Mouse (Mus musculus) limb, embryonic 12.5 days (tissue): ENCODE results near the gene Hoxc8. TPM values are rescaled to one million over a fixed set of nuclear protein-coding genes. Genes with fewer than 3 reads are reported as not detected.
A peak's percentile ranks its signal among the peaks of the same experiment; 100 is the strongest.

ENCODE experiments used
- ATAC-seq: fragments of 200-750 bp; cut with Nextera tagmentation; 2 replicates; pipeline ENCODE4 v1.8.0; 2017; ENCODE audit warnings: low read depth, moderate TSS enrichment; ENCODE audit not compliant: insufficient number of reproducible peaks, insufficient read depth, low FRiP score, low TSS enrichment
- H3K27ac ChIP-seq: fragments of 300-500 bp; sonication (generic); 2 replicates; pipeline ENCODE4 v1.5.1; 2016; ENCODE audit warnings: mild to moderate bottlenecking, moderate library complexity
- H3K27me3 ChIP-seq: fragments of 300-500 bp; sonication (generic); 2 replicates; pipeline ENCODE4 v1.6.1; 2016; ENCODE audit warnings: mild to moderate bottlenecking, moderate library complexity
- H3K36me3 ChIP-seq: fragments of 300-500 bp; sonication (generic); 2 replicates; pipeline ENCODE4 v1.6.1; 2016; ENCODE audit warnings: mild to moderate bottlenecking, moderate library complexity
- H3K4me1 ChIP-seq: fragments of 300-500 bp; sonication (generic); replicated peaks from 2 replicates; pipeline ENCODE4 v1.6.1; 2016
- H3K4me2 ChIP-seq: fragments of 300-500 bp; sonication (generic); 2 replicates; pipeline ENCODE4 v1.6.1; 2016; ENCODE audit warnings: mild to moderate bottlenecking, moderate library complexity
- H3K4me3 ChIP-seq: fragments of 300-500 bp; sonication (generic); replicated peaks from 2 replicates; pipeline ENCODE4 v1.5.1; 2016; ENCODE audit warnings: mild to moderate bottlenecking
- H3K9ac ChIP-seq: fragments of 300-500 bp; sonication (generic); replicated peaks from 2 replicates; pipeline ENCODE4 v1.6.1; 2016; ENCODE audit warnings: mild to moderate bottlenecking, moderate library complexity
- H3K9me3 ChIP-seq: fragments of 300-500 bp; sonication (generic); 2 replicates; pipeline ENCODE4 v1.6.1; 2016; ENCODE audit warnings: mild to moderate bottlenecking, moderate library complexity
- WGBS: fragments of 180-500 bp; shearing (Covaris S2); methylation state at CpG from one replicate; pipeline ENCODE4 v1.1.7; 2016; 5-methylcytosine and 5-hydroxymethylcytosine counted together
- polyA plus RNA-seq: library from polyadenylated mRNA; unstranded; fragments of >200 nt; fragmentation: Nextera tagmentation; extraction: Ambion mirVana; gene quantifications from 2 replicates; pipeline ENCODE4 v1.2.1, GENCODE M21; 2016

Gene Hoxc8
- polyA plus RNA-seq, 1 experiment from 2014 or later, result 3.9 TPM

DNA sequence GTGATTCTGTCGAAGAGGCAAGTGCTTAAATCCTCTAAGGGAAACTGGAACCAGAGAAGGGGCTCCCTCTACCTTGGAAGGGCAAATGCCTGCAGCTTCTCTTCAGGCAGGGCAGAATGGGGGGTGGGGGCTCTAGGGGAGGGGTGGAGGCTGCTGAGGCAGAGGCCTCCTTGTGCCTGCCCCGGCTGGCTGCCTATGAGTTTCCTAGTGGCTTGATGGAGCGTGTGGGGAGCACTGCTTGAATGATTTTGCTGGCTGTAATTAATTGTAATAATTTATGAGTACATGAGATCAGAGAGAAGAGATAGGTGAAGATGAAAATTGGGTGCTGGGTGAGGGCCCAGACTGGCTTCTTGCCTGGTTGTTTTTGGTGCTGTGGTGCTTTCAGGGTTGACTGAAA, 5.5 kb upstream of the Hoxc8 start:
- H3K9ac ChIP-seq, result no peak overlapping the region
- no peak overlapping the region; the same call in 1 of the 2 replicates for H3K4me2 ChIP-seq
- no peaks in the 10 kb centered on the region for H3K9me3 ChIP-seq
- no peak overlapping the region for H3K4me3 ChIP-seq
- no peak for ATAC-seq
- H3K27ac ChIP-seq, result no peak overlapping the region
- peaks cover 45% of the 10 kb centered on the region for H3K4me1 ChIP-seq
- 10% methylated on average over 3 of the region's 3 CpGs for WGBS
- no peaks in the 10 kb centered on the region for H3K36me3 ChIP-seq
- peaks cover 99% of the 10 kb centered on the region for H3K27me3 ChIP-seq

DNA sequence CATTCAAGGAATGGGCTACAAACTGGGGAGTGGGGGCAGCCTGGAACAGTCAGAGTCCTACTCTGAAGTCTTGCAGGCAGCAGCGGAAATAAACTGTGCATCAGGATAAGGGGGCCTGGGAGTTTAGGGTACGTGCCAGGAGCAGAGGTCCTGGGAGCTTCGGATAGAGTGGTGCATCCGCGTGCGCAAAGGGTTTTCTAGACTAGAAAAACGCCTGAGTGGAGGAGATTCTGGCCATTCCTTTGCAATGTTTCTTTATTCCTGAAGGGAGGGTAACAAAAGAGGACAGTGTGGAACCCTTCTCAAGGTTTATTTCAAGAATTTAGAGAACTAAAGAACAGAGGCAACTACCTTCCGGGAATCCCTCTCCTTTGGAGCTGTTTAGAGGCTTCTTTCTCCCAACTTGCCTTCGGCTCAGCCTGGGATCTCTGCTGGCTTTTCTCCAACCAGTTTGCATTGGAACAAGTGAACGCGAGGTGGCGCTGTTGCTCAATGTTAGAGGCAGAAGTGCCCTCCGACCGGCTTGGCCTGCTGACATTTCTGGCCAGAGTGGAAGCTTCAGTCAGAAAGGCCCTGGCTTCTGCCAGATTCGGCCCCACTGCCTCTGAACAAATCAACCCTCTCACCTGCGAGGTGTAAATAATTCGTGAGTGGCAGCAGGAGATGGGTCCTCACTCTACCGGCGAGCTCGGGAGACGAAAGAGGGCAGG, 3.1 kb upstream of the Hoxc8 start:
- Histone ChIP-seq H3K4me2 (no peak overlapping the region), H3K4me3 (no peak overlapping the region), H3K9me3 (no peaks in the 10 kb centered on the region), H3K4me1 (peaks cover 37% of the 10 kb centered on the region), H3K36me3 (no peaks in the 10 kb centered on the region), H3K9ac (no peak overlapping the region), H3K27me3 (peaks cover 99% of the 10 kb centered on the region), H3K27ac (no peak overlapping the region)
- WGBS, result 3% methylated on average over 21 of the region's 21 CpGs
- no peak for ATAC-seq

DNA sequence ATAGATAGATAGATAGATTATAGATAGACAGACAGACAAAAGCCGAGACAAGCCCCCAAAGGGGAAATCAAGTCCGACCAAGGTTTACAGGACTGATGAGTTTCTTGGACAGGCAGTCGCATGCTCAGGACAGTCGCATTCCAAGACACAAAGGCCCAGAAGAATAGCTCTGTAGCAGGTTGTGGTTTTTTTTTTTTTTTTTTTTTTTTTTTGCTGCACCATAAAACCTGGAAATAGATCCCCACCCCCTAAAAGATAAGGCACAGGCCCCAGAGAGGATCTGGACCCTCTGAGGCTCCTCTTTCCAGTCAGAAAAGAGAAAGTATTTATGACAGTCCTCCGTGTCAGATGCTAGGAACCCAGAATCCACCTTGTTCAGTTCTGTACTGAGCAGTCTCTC, 2.3 kb upstream of the Hoxc8 start:
- WGBS, result 23% methylated on average over 5 of the region's 5 CpGs
- Histone ChIP-seq H3K36me3 (no peaks in the 10 kb centered on the region), H3K4me2 (no peak overlapping the region), H3K27me3 (peaks cover 100% of the 10 kb centered on the region), H3K4me1 (peaks cover 33% of the 10 kb centered on the region), H3K4me3 (no peak overlapping the region), H3K9ac (no peak overlapping the region), H3K9me3 (no peaks in the 10 kb centered on the region), H3K27ac (no peak overlapping the region)
- ATAC-seq, result no peak

DNA sequence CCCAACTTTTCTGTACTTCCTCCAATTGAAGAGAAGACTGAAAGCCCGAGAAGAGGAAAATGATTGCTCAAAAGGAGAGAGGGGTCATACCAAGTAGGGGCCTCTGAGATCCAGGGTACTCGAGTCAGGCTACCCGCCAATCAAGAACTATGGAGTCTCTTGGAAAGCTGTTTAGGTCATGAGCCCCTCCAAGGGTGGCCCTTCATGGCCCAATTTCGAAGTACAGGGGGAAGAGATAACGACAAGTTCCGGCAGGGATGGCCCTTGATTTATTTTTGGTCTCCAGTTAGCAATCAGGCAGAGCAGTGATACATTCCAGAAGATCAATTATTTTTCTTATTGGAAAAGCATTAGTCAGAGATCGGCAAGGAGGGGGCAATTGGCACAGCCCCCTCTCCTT, 1.4 kb downstream of the Hoxc8 start:
- H3K4me1 ChIP-seq, result peaks cover 22% of the 10 kb centered on the region
- H3K4me2 ChIP-seq, result peak overlapping the region; percentile 30; the same call in 1 of the 2 replicates
- no peak overlapping the region for H3K9ac ChIP-seq
- no peaks in the 10 kb centered on the region for H3K36me3 ChIP-seq
- no peak for ATAC-seq
- H3K4me3 ChIP-seq, result no peak overlapping the region
- H3K27ac ChIP-seq, result no peak overlapping the region
- 5% methylated on average over 7 of the region's 7 CpGs for WGBS
- peaks cover 96% of the 10 kb centered on the region for H3K27me3 ChIP-seq
- no peaks in the 10 kb centered on the region for H3K9me3 ChIP-seq

DNA sequence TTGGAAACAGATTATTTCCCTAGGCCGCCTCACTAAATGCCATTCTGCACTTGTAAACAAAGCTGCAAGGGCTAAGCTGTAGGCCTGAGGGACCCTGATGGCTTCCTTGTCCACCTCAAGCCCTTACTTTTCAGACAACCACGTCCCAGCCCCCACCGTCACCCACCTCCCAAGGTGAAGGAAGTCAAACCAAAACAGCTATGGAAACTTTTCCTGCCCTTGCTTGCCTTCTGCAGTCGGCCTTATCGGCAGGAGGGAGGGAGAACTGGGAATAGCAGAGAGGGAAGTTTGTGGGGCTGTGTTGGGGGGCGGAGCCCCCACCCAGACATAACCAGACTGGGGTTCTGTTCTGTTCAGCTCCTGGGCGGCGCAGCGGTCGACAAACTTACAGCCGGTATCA, 1.8 kb downstream of the Hoxc8 start:
- WGBS, result 5% methylated on average over 11 of the region's 11 CpGs
- H3K4me2 ChIP-seq, result peak overlapping the region; percentile 30; the same call in 1 of the 2 replicates
- no peak overlapping the region for H3K9ac ChIP-seq
- H3K4me3 ChIP-seq, result no peak overlapping the region
- H3K4me1 ChIP-seq, result peaks cover 24% of the 10 kb centered on the region
- no peak for ATAC-seq
- no peaks in the 10 kb centered on the region for H3K36me3 ChIP-seq
- peaks cover 95% of the 10 kb centered on the region for H3K27me3 ChIP-seq
- no peaks in the 10 kb centered on the region for H3K9me3 ChIP-seq
- no peak overlapping the region for H3K27ac ChIP-seq

DNA sequence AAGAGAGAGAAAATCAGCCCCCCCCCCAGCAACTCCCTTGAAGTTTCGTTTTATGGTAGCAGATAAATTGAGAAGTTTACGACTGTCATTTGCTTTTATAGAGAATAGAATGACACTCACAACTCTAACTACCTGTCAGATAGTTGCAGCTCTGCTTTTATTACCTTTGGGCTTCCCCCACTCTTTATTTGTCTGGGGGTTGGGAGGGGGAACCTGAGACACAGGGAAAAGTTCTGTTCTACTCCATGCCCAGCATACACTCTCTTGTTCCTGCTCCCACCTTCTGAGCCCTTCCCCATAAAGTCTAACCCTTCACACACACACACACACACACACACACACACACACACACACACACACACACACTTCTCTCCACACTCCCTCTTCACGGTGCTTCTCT, 2.5 kb downstream of the Hoxc8 start:
- 13% methylated on average over 3 of the region's 3 CpGs for WGBS
- no peak overlapping the region for H3K4me3 ChIP-seq
- peaks cover 31% of the 10 kb centered on the region for H3K4me1 ChIP-seq
- H3K9me3 ChIP-seq, result no peaks in the 10 kb centered on the region
- no peak overlapping the region for H3K27ac ChIP-seq
- H3K27me3 ChIP-seq, result peaks cover 95% of the 10 kb centered on the region
- no peak for ATAC-seq
- no peak overlapping the region for H3K9ac ChIP-seq
- no peak overlapping the region for H3K4me2 ChIP-seq
- H3K36me3 ChIP-seq, result no peaks in the 10 kb centered on the region

DNA sequence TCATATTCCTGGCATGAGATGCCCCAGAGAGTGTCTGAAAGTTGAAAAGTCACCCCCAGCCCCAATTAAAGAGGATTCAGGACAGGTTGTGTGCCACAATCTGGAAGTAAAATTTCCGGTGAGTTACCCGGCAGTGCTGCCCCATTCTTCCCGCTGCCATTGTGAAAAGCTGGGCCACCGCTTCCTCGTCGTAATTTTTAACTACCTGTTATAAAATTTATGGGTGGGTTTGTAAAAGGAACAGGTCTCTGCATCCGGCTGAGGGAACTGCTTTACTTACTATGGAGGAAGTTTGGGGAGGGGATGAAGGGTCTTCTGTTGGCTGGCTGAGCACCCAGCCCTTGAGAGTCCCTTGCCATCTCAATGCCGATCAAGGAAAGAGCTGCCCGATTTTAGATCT, 6.1 kb downstream of the Hoxc8 start:
- no peak for ATAC-seq
- no peaks in the 10 kb centered on the region for H3K9me3 ChIP-seq
- peaks cover 59% of the 10 kb centered on the region for H3K4me1 ChIP-seq
- under 1% methylated on average over 9 of the region's 9 CpGs for whole genome bisulfite sequencing
- peak overlapping the region; percentile 15; the same call in 1 of the 2 replicates for H3K4me2 ChIP-seq
- peaks cover 95% of the 10 kb centered on the region for H3K27me3 ChIP-seq
- H3K36me3 ChIP-seq, result no peaks in the 10 kb centered on the region
- H3K9ac ChIP-seq, result no peak overlapping the region
- no peak overlapping the region for H3K27ac ChIP-seq
- no peak overlapping the region for H3K4me3 ChIP-seq

DNA sequence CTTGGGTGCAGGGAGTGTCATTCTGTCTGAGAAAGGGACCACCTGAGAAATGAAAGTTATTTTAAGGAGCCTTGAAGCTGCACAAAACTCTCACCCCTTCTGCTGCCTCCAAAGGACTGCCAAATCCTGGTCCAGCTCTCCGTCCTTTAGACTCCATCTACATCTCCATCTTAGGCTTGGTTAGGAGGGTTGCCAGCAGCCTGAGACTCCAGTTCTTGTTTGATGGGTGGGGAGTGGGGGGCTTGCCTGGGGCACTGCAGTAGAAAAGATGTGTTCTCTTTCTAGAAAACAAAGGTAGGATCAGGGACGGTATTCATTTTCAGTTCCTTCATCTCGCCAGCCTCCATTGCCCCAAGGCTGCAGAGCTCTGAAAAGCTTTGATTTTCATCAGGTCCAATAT, 7.0 kb downstream of the Hoxc8 start:
- Histone ChIP-seq H3K9me3 (no peaks in the 10 kb centered on the region), H3K27ac (no peak overlapping the region), H3K4me1 (peaks cover 61% of the 10 kb centered on the region), H3K36me3 (no peaks in the 10 kb centered on the region), H3K27me3 (peaks cover 95% of the 10 kb centered on the region), H3K4me2 (peak overlapping the region; percentile 66), H3K9ac (no peak overlapping the region), H3K4me3 (peak overlapping the region; percentile 43)
- WGBS, result 5% methylated on average over 3 of the region's 3 CpGs
- no peak for ATAC-seq

DNA sequence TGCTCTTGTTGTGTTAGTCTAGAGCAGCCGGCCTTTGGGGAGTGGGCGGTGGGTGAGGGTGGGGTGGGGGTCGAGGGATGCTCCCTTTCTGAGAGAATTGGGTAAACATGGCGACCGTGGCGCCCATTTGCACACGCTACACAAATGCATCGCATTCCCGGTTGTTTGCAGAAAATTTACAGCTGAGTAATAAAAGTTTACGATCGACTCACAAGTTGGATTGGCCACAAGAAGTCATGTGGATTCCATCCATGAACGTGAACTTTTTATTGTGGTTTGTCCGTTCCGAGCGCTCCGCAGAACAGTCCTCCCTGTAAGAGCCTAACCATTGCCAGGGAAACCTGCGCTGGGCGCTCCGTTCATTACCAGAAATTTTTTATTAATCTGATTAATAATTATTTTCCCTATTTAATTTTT, 7.5 kb downstream of the Hoxc8 start, which contains the start of gene Hoxc6:
TSS of gene Hoxc6 (plus strand) at position 319 of the 417 bp plus-strand sequence.
- H3K9ac ChIP-seq, result peak within 1 kb of the TSS; percentile 47

DNA sequence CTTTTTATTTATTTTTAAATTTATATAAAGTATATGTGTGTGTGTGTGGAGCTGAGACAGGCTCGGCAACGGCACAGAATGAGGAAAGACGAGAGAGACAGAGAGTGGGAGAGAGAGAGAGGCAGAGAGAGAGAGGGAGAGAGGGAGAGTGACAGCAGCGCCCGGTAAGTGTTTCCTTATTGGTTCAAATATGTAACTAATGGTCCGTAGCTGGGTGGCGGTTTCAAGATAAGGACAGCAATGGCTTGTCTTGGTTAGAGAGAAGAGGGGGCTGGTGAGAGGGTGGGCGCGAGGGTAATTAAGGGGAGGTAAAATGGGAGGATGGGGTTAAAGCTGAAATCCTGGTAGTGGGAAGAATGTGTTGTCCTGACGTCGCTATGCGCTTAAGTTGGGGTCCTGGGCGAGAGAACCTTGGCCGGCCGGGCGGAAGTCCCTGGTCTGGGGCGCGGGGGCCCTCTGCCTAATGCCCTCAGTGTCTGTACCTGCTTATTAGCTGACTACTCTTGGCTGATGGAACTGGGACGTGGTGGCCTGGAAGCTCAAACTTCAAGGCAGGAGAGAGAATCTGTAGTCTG, 8.3 kb downstream of the Hoxc8 start:
- 0% methylated on average over 19 of the region's 19 CpGs for WGBS
- no peaks in the 10 kb centered on the region for H3K9me3 ChIP-seq
- peak overlapping the region; percentile 66 for H3K4me2 ChIP-seq
- ATAC-seq, result peak; percentile 31; the same call in 1 of the 2 replicates
- H3K9ac ChIP-seq, result peak overlapping the region; percentile 47
- H3K27ac ChIP-seq, result peak overlapping the region; percentile 79; the same call in 1 of the 2 replicates
- H3K27me3 ChIP-seq, result peaks cover 96% of the 10 kb centered on the region
- H3K4me1 ChIP-seq, result peaks cover 68% of the 10 kb centered on the region
- H3K36me3 ChIP-seq, result no peaks in the 10 kb centered on the region
- peak overlapping the region; percentile 43 for H3K4me3 ChIP-seq

More for the DNA sequence above, 7.5 kb downstream of the Hoxc8 start, which contains the start of gene Hoxc6:
- peak within 1 kb of the TSS; percentile 79; the same call in 1 of the 2 replicates for H3K27ac ChIP-seq
- no peaks in the 10 kb centered on the region for H3K9me3 ChIP-seq
- peak within 1 kb of the TSS; percentile 66 for H3K4me2 ChIP-seq
- H3K27me3 ChIP-seq, result peaks cover 95% of the 10 kb centered on the region
- peak within 1 kb of the TSS; percentile 43 for H3K4me3 ChIP-seq
- under 1% methylated on average over 19 of the region's 19 CpGs for WGBS
- peak; percentile 57; the same call in 1 of the 2 replicates for ATAC-seq
- peaks cover 65% of the 10 kb centered on the region for H3K4me1 ChIP-seq
- H3K36me3 ChIP-seq, result no peaks in the 10 kb centered on the region

DNA sequence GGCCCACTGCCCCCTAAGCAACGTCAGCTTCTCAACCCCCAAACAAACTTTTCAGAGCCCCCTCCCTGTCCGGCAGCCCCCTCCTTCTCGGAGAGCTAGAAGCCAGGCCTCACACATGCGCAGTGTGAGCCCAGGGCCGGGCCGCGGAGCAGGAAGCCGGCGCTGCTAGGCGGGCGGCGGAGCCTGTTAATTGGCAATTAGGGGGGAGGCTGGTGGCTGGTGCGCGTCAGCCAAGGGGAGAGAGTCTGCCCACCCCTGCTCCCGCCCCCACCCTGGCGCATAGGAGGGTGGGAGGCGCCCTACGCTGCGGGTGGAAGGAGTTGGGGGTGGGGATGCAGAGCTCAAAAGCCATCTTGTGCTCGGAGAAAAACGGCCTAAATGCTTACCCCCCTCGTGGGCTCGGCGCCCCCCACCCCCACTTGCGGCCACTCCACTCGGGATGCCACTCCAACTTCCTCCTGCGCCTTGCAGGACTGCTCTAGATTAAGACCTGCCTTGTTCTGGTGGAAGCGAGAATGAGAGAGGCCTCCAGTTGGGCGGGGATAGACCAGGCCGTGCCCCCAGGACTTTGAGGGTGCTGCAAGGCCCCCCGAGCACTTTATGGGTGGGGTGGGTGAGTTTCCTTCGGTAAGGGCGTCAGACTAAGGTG, 8.9 kb downstream of the Hoxc8 start:
- Histone ChIP-seq H3K9ac (peak overlapping the region; percentile 47), H3K4me1 (peaks cover 68% of the 10 kb centered on the region), H3K4me3 (peak overlapping the region; percentile 43), H3K9me3 (no peaks in the 10 kb centered on the region), H3K4me2 (peak overlapping the region; percentile 66), H3K27me3 (peaks cover 97% of the 10 kb centered on the region), H3K36me3 (no peaks in the 10 kb centered on the region), H3K27ac (peak overlapping the region; percentile 79)
- WGBS, result under 1% methylated on average over 32 of the region's 33 CpGs
- peak; percentile 30; the same call in 1 of the 2 replicates for ATAC-seq
